Comparison of ENCODE assay signal across 17 mouse cellular contexts in genomic region chr9:114925039-114925438, GRCm38 (mm10). TPM values are rescaled to one million over a fixed set of nuclear protein-coding genes. Genes with fewer than 3 reads are reported as not detected.
A peak's percentile ranks its signal among the peaks of the same experiment; 100 is the strongest.
DNase-seq lines count a peak whose midpoint lies in the region; ATAC-seq and TF ChIP-seq lines count a peak whose summit lies in the region.
"Had no signal": no experiment of that assay in that cellular context is flagged by ENCODE, and none has a peak within 500 bp of the region (broad histone marks: within the 10 kb centered on the region; RNA-seq: fewer than 3 reads in every experiment).

No protein-coding gene starts in this region.

- TF ChIP-seq CTCF in heart, adult 2 months (IDR thresholded peaks at IDR 0.05) = no peak

- no peaks in the 10 kb centered on the region for H3K9me3 ChIP-seq in heart, embryonic 11.5 days (replicated peaks; ENCODE audit: control insufficient read depth, low read length)
- no peaks in the 10 kb centered on the region for H3K9me3 ChIP-seq in liver, embryonic 12.5 days (replicated peaks)
- no peaks in the 10 kb centered on the region for H3K9me3 ChIP-seq in forebrain, embryonic 11.5 days (ENCODE audit: control insufficient read depth, low read length)
- H3K9me3 ChIP-seq: heart, embryonic 15.5 days; limb, embryonic 10.5 days; midbrain, embryonic 10.5 days had no signal

- ATAC-seq in heart, embryonic 11.5 days (replicated peaks; ENCODE audit: insufficient number of reproducible peaks, low FRiP score, low TSS enrichment) = 0 out of 2 replicates have a peak, but pooled peaks have one; percentile 37
- ATAC-seq in liver, embryonic 12.5 days = peak; percentile 52
- ATAC-seq in erythroblast, adult 5-6 weeks (replicated peaks; ENCODE audit: low FRiP score, poor library complexity, severe bottlenecking) = no peak
- no peak for ATAC-seq in forebrain, embryonic 11.5 days (replicated peaks; ENCODE audit: low FRiP score)
- ATAC-seq: CD4-positive, CD25-positive, alpha-beta regulatory T cell, adult 4 months had no signal

- DNase-seq in heart, adult 2 months = no peak
- peak; percentile 60 for DNase-seq in 3134 (ENCODE audit: extremely low read depth, insufficient read length, low spot score)
- peak; percentile 30 for DNase-seq in R1 (ENCODE audit: low read depth, low spot score)
- no peak for DNase-seq in forebrain, embryonic 11.5 days (ENCODE audit: low spot score)
- no peak for DNase-seq in spleen, postnatal 14 days (ENCODE audit: low spot score in 2 of 2)
- DNase-seq: cerebellum, adult 9-11 months; kidney, postnatal 14 days; lung, embryonic 14.5 days; right cerebral cortex, postnatal 25 days; thymus, adult 2 months had no signal

- H3K9ac ChIP-seq in heart, embryonic 11.5 days (ENCODE audit: low read depth, low read length) = no peak overlapping the region
- no peak overlapping the region for H3K9ac ChIP-seq in heart, adult 2 months (ENCODE audit: low read depth, low read length)
- no peak overlapping the region for H3K9ac ChIP-seq in liver, embryonic 12.5 days
- no peak overlapping the region for H3K9ac ChIP-seq in forebrain, embryonic 11.5 days (ENCODE audit: low read length)
- H3K9ac ChIP-seq: heart, embryonic 15.5 days; lung, embryonic 14.5 days had no signal

- H3K79me2 ChIP-seq in heart, adult 2 months (replicated peaks; ENCODE audit: control insufficient read depth, insufficient read depth, low read length) = peaks cover 6% of the 10 kb centered on the region

- no peaks in the 10 kb centered on the region for H3K36me3 ChIP-seq in heart, embryonic 11.5 days (ENCODE audit: control insufficient read depth, insufficient read depth, low read length)
- H3K36me3 ChIP-seq in heart, adult 2 months (ENCODE audit: control insufficient read depth, insufficient read depth, low read length) = no peaks in the 10 kb centered on the region
- H3K36me3 ChIP-seq in liver, embryonic 12.5 days = no peaks in the 10 kb centered on the region
- no peaks in the 10 kb centered on the region for H3K36me3 ChIP-seq in forebrain, embryonic 11.5 days (ENCODE audit: control insufficient read depth, insufficient read depth, low read length)
- H3K36me3 ChIP-seq: heart, embryonic 15.5 days; limb, embryonic 10.5 days; midbrain, embryonic 10.5 days had no signal

- no peaks in the 10 kb centered on the region for H3K27me3 ChIP-seq in heart, embryonic 11.5 days (ENCODE audit: control insufficient read depth, insufficient read depth, low read length)
- H3K27me3 ChIP-seq in heart, adult 2 months (ENCODE audit: control insufficient read depth, insufficient read depth, low read length) = no peaks in the 10 kb centered on the region
- no peaks in the 10 kb centered on the region for H3K27me3 ChIP-seq in liver, embryonic 12.5 days (replicated peaks)
- H3K27me3 ChIP-seq in forebrain, embryonic 11.5 days (ENCODE audit: control insufficient read depth, insufficient read depth, low read length) = no peaks in the 10 kb centered on the region
- H3K27me3 ChIP-seq: heart, embryonic 15.5 days had no signal

- intact Hi-C loops in heart, adult 2 months (cut with DNase I) = no loop called here

- TF ChIP-seq POLR2A in heart, adult 2 months (IDR thresholded peaks at IDR 0.05; ENCODE audit: insufficient read depth, low read depth, low read length) = no peak

- 59% methylated on average over 10 of the region's 10 CpGs for WGBS in heart, embryonic 11.5 days (ENCODE audit: insufficient replicate concordance)
- WGBS in heart, adult 2 months = 61% methylated on average over 10 of the region's 10 CpGs
- 40% methylated on average over 10 of the region's 10 CpGs for WGBS in liver, embryonic 12.5 days (ENCODE audit: insufficient replicate concordance)
- WGBS in forebrain, embryonic 11.5 days = 84% methylated on average over 10 of the region's 10 CpGs

- no peak overlapping the region for H3K27ac ChIP-seq in heart, embryonic 11.5 days (ENCODE audit: low read depth, low read length)
- no peak overlapping the region for H3K27ac ChIP-seq in heart, adult 2 months
- no peak overlapping the region for H3K27ac ChIP-seq in liver, embryonic 12.5 days
- no peak overlapping the region for H3K27ac ChIP-seq in forebrain, embryonic 11.5 days (ENCODE audit: low read depth, low read length)
- H3K27ac ChIP-seq: heart, embryonic 15.5 days; limb, embryonic 10.5 days; midbrain, embryonic 10.5 days had no signal

- no peak for TF ChIP-seq EP300 in heart, adult 2 months (IDR thresholded peaks at IDR 0.05; ENCODE audit: insufficient read depth, low read depth, low read length)

- H3K4me3 ChIP-seq in heart, embryonic 11.5 days (ENCODE audit: low read depth, low read length) = no peak overlapping the region
- no peak overlapping the region for H3K4me3 ChIP-seq in heart, adult 2 months
- no peak overlapping the region for H3K4me3 ChIP-seq in liver, embryonic 12.5 days
- no peak overlapping the region for H3K4me3 ChIP-seq in forebrain, embryonic 11.5 days (ENCODE audit: low read depth, low read length)
- H3K4me3 ChIP-seq: heart, embryonic 15.5 days; limb, embryonic 10.5 days; midbrain, embryonic 10.5 days had no signal

- H3K4me2 ChIP-seq in heart, embryonic 11.5 days = 0 out of 2 replicates have a peak overlapping the region, but pooled peaks have one; percentile 2
- H3K4me2 ChIP-seq in liver, embryonic 12.5 days = no peak overlapping the region
- H3K4me2 ChIP-seq in forebrain, embryonic 11.5 days (ENCODE audit: low read depth, low read length, severe bottlenecking) = no peak overlapping the region
- H3K4me2 ChIP-seq: heart, embryonic 15.5 days; lung, embryonic 14.5 days had no signal

- H3K4me1 ChIP-seq in heart, embryonic 11.5 days (ENCODE audit: control insufficient read depth, insufficient read depth, low read length) = peaks cover 23% of the 10 kb centered on the region
- H3K4me1 ChIP-seq in heart, adult 2 months (ENCODE audit: control insufficient read depth, insufficient read depth, low read length) = peaks cover 8% of the 10 kb centered on the region
- H3K4me1 ChIP-seq in liver, embryonic 12.5 days = peaks cover 48% of the 10 kb centered on the region
- H3K4me1 ChIP-seq in forebrain, embryonic 11.5 days (replicated peaks; ENCODE audit: control insufficient read depth, insufficient read depth, low read length) = peaks cover 2% of the 10 kb centered on the region; the same call in 1 of the 2 replicates

RNA-seq across cellular contexts. Expression of gene Gpd1l, which starts 8.7 kb away (rescaled TPM):
- 13.3 and 15.4 TPM in 2 replicates for polyA plus RNA-seq in heart, embryonic 11.5 days (2014; fragmentation: Nextera tagmentation; extraction: Ambion mirVana)
- total RNA-seq in heart, adult 2 months (2021) = 10 to 100 TPM; 36.9 to 42.0 TPM
- polyA plus RNA-seq in heart, adult 2 months (2012; rRNA removed) = 33.3 and 59.3 TPM in 2 replicates
- 10.5 and 10.9 TPM in 2 replicates for polyA plus RNA-seq in liver, embryonic 12.5 days (2016; fragmentation: Nextera tagmentation; extraction: Ambion mirVana)
- 8.5 and 10.4 TPM in 2 replicates for total RNA-seq in erythroblast, adult 5-6 weeks (2015; ENCODE audit: low replicate concordance)
- total RNA-seq in erythroblast, adult 5-6 weeks (2017; ENCODE audit: low replicate concordance) = 7.5 and 7.7 TPM in 2 replicates
- polyA plus RNA-seq in forebrain, embryonic 11.5 days (2014; fragmentation: Nextera tagmentation; extraction: Ambion mirVana) = 11.2 and 12.3 TPM in 2 replicates

RNA-seq across cellular contexts. Expression of gene Osbpl10, which starts 53.3 kb away (rescaled TPM):
- polyA plus RNA-seq in heart, embryonic 11.5 days (2014; fragmentation: Nextera tagmentation; extraction: Ambion mirVana) = 1.2 and 1.6 TPM in 2 replicates
- total RNA-seq in heart, adult 2 months (2021) = 1 to 10 TPM; 2.0 to 3.4 TPM
- 0.88 and 1.4 TPM in 2 replicates for polyA plus RNA-seq in heart, adult 2 months (2012; rRNA removed)
- 0.55 and 0.63 TPM in 2 replicates for polyA plus RNA-seq in liver, embryonic 12.5 days (2016; fragmentation: Nextera tagmentation; extraction: Ambion mirVana)
- total RNA-seq in erythroblast, adult 5-6 weeks (2015; ENCODE audit: low replicate concordance) = not detected in 2 replicates
- not detected in 2 replicates for total RNA-seq in erythroblast, adult 5-6 weeks (2017; ENCODE audit: low replicate concordance)
- 1.0 and 1.6 TPM in 2 replicates for polyA plus RNA-seq in forebrain, embryonic 11.5 days (2014; fragmentation: Nextera tagmentation; extraction: Ambion mirVana)
- polyA plus RNA-seq: CD4-positive, CD25-positive, alpha-beta regulatory T cell, adult 4 months had no signal

RNA-seq across cellular contexts. Expression of gene Rps27rt, which starts 57.5 kb away (rescaled TPM):
- polyA plus RNA-seq in heart, embryonic 11.5 days (2014; fragmentation: Nextera tagmentation; extraction: Ambion mirVana) = 252 and 297 TPM in 2 replicates
- 10 to 100 TPM; 14.3 to 32.5 TPM for total RNA-seq in heart, adult 2 months (2021)
- 23.0 and 46.7 TPM in 2 replicates for polyA plus RNA-seq in heart, adult 2 months (2012; rRNA removed)
- 275 and 335 TPM in 2 replicates for polyA plus RNA-seq in liver, embryonic 12.5 days (2016; fragmentation: Nextera tagmentation; extraction: Ambion mirVana)
- 34.3 and 96.3 TPM in 2 replicates for total RNA-seq in erythroblast, adult 5-6 weeks (2015; ENCODE audit: low replicate concordance)
- 27.0 and 44.2 TPM in 2 replicates for total RNA-seq in erythroblast, adult 5-6 weeks (2017; ENCODE audit: low replicate concordance)
- 318 and 355 TPM in 2 replicates for polyA plus RNA-seq in forebrain, embryonic 11.5 days (2014; fragmentation: Nextera tagmentation; extraction: Ambion mirVana)

Comparison
In these comparisons a context has a peak if more than half of its experiments do, and no peak if none do; other contexts are left out.
1. ATAC-seq: peak in heart, embryonic 11.5 days (single experiment) and liver, embryonic 12.5 days (single experiment); none in erythroblast, adult 5-6 weeks (single experiment) and forebrain, embryonic 11.5 days (single experiment).
2. DNase-seq: peak in 3134 (single experiment) and R1 (single experiment); none in heart, adult 2 months (0 of 2), forebrain, embryonic 11.5 days (single experiment) and spleen, postnatal 14 days (0 of 2).